Mouse (Mus musculus): ENCODE measurements around the gene Ric3. TPM values are rescaled to one million over a fixed set of nuclear protein-coding genes. Genes with fewer than 3 reads are reported as not detected.
A peak's percentile ranks its signal among the peaks of the same experiment; 100 is the strongest.

The Ric3 gene
- total RNA-seq, 2 experiments from 2014 or later, result 61.5 to 65.4 TPM

DNA sequence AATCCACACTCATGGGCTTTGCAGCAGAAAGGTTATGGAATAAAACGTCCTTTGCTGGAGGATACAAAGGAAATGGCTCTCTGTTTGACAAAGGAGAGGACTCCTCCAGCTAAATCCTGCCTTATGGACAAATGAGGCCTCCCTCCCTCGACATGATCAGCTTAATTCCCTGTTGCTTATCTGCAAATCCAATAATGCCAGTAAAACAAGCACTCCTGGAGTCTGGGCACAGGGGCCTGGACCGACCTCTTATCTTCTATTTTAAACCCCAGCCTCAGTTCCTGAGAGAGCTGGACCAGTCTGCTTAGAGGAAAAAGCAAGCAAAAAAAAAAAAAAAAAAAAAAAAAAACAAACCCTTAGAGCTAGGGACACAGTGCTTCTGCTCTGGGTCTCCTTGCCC is 79.5 kb downstream of the Ric3 start:
- no peak for DNase-seq (ENCODE audit: low spot score in 2 of 2)

GRCm38 (mm10) chr7:109001971-109002370 is 81.2 kb downstream of the Ric3 start:
- no peak for DNase-seq (ENCODE audit: low spot score in 2 of 2)

DNA sequence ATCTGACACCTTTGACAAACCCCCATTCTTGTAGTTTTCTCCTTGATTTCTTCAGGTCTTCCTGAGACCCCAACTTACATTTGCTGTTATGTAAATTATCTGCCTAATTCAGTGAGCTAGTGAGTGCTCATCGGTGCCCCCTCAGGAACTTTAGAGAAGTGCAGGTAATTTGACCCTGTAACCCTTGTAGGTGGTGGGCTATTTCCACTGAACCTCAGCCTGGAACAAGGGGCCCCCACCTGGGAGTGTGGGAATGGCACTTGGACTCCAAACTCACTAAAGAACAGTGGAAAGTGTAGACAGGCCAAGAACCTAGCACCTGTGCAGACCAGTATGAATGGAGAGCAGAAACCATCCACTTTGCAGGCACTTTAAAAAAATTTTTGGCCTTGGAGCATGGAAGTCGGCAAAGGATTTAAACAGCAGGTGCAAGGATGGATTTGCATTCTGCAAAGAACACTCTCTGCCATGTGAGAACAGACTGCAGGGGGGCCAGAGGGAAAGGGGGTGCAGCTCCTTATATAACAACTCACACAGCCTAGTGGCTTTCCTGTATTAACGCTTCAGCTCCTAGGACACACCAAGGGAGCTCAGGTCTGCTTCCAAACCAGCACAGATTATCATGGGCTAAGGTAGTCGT is 82.7 kb downstream of the Ric3 start:
- peak in 1 of 2 experiments; percentile 63 for DNase-seq (ENCODE audit: low spot score in 2 of 2)

- no peak for DNase-seq (ENCODE audit: low spot score in 2 of 2)
Measured at GRCm38 (mm10) chr7:108996156-108996555, 87.0 kb downstream of the Ric3 start.

GRCm38 (mm10) chr7:108993881-108994291 is 89.2 kb downstream of the Ric3 start:
- no peak for DNase-seq (ENCODE audit: low spot score in 2 of 2)

GRCm38 (mm10) chr7:108993230-108993629 is 89.9 kb downstream of the Ric3 start:
- DNase-seq (ENCODE audit: low spot score in 2 of 2), result no peak

DNA sequence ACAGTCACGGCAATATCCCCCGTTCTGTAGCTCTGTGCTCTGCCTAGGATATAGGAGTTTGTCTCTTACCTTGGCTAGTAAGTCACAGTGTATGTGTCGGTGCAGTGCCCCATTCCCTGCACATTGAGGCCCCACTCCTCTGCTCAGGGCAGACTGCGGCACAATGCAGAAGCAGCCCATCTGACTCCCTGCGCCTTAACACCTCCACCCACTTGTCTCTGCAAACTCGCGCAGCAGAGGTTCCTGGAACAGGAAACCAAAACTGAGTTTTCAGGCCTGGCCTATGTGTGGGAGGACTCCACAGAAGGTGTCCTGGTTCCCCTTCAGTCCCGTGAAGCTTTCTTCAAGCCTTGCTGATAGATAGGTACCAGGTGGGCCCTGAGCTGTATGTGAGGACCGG is 91.9 kb downstream of the Ric3 start:
- DNase-seq (ENCODE audit: low spot score in 2 of 2), result peak; percentile 77 to 80

- no peak for DNase-seq (ENCODE audit: low spot score in 2 of 2)
Measured at GRCm38 (mm10) chr7:108985934-108986708, 97.0 kb downstream of the Ric3 start.

Other genes starting within 250 kb of the Ric3 start
- not detected for gene Olfr516, start 232.8 kb downstream of the Ric3 start, total RNA-seq (2021)
- not detected for gene Olfr517, start 211.0 kb downstream of the Ric3 start, total RNA-seq (2021)
- gene Olfr518, start 198.3 kb downstream of the Ric3 start, total RNA-seq (2021), result not detected
- not detected for gene Olfr519, start 188.9 kb downstream of the Ric3 start, total RNA-seq (2021)
- gene Nlrp10, start 153.2 kb downstream of the Ric3 start, total RNA-seq (2021), result under 1 TPM; 0.44 to 0.52 TPM
- gene Eif3f, start 148.9 kb downstream of the Ric3 start, total RNA-seq (2021), result 100 to 1,000 TPM in 1 of 2 experiments, 10 to 100 TPM in 1; 92.0 to 108 TPM
- 100 to 1,000 TPM; 128 to 137 TPM for gene Tub, start 133.0 kb downstream of the Ric3 start, total RNA-seq (2021)
- 10 to 100 TPM; 11.5 to 14.4 TPM for gene Lmo1, start 91.9 kb upstream of the Ric3 start, total RNA-seq (2021)

Measured in left cerebral cortex, adult 18-20 months (tissue).